Mouse (Mus musculus): ENCODE results near the gene Sp3.

- TF ChIP-seq ZC3H11A (IDR thresholded peaks at IDR 0.05; ENCODE audit: borderline replicate concordance, low read depth, low read length) (no peak), CHD2 (IDR thresholded peaks at IDR 0.05; ENCODE audit: low read depth, low read length) (no peak), MAFK (IDR thresholded peaks at IDR 0.05; ENCODE audit: insufficient read depth, low read depth, low read length) (no peak), ZNF384 (IDR thresholded peaks at IDR 0.05; ENCODE audit: low read depth, low read length) (no peak)
Measured at GRCm38 (mm10) chr2:72976036-72976435, 4.2 kb downstream of the Sp3 start.
